Mouse (Mus musculus): ENCODE data around the gene Pklr.

DNA sequence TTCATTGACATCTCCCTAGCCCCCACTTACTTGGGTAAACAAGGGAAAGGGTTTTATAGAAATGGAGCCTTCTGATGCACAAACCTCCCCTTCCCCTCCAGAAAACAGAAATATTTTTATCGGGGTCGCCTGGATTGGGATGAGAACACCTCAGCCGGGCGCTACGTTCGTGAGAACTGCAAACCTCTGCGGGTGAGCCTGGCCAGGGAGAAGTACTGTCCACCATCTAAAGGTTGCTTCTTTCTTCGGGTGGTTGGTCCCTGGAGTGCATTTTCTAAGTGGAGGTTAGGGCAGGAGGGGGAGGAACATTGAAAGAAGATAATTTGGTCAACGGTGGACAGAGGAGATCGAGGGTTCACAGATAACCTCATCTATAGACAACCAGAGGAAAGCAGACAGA is 39.6 kb downstream of the Pklr start:
- no peak for TF ChIP-seq POLR2A (IDR thresholded peaks at IDR 0.05; ENCODE audit: borderline replicate concordance, low read depth, low read length)
- no peak for TF ChIP-seq CTCF (IDR thresholded peaks at IDR 0.05; ENCODE audit: low read depth, low read length)

Data from bone marrow macrophage, adult 2 months (primary cell).